Mouse (Mus musculus) G1E (cell line): ENCODE measurements around the gene Parn.

Source experiments
- CTCF ChIP-seq: IDR thresholded peaks from 2 replicates; pipeline ENCODE4 v1.5.1; 2012; ENCODE audit warnings: low read depth, low read length, inconsistent platforms, mixed read lengths
- GATA1 ChIP-seq: IDR thresholded peaks from 2 replicates; pipeline ENCODE4 v1.6.1; 2012; ENCODE audit warnings: borderline replicate concordance, low read length, inconsistent platforms, mixed read lengths

- no peak for TF ChIP-seq CTCF
- TF ChIP-seq GATA1, result no peak
These were observed 47.8 kb downstream of the Parn start for GRCm38 (mm10) chr16:13620194-13620593.
